Mouse (Mus musculus) small intestine, adult 2 months (tissue): ENCODE results near the gene Megf11. TPM values are rescaled to one million over a fixed set of nuclear protein-coding genes. Genes with fewer than 3 reads are reported as not detected.

ENCODE experiments used
- H3K27ac ChIP-seq: fragments of 200-500 bp; 2 replicates; pipeline ENCODE4 v1.5.1; 2012; ENCODE audit warnings: low read depth, low read length, control low read depth, inconsistent platforms; ENCODE audit not compliant: insufficient read depth
- H3K27me3 ChIP-seq: fragments of 200-500 bp; 2 replicates; pipeline ENCODE4 v1.6.1; 2012; ENCODE audit warnings: mild to moderate bottlenecking, moderate library complexity, low read length, inconsistent platforms; ENCODE audit not compliant: control insufficient read depth, insufficient read depth
- H3K36me3 ChIP-seq: fragments of 200-500 bp; 2 replicates; pipeline ENCODE4 v1.6.1; 2012; ENCODE audit warnings: mild to moderate bottlenecking, low read length, control low read depth, inconsistent platforms; ENCODE audit not compliant: control insufficient read depth, insufficient read depth
- H3K4me1 ChIP-seq: fragments of 200-500 bp; 2 replicates; pipeline ENCODE4 v1.6.1; 2012; ENCODE audit warnings: low read length, inconsistent platforms, mixed read lengths; ENCODE audit not compliant: control insufficient read depth, insufficient read depth, insufficient read length
- H3K4me3 ChIP-seq: fragments of 200-500 bp; 2 replicates; pipeline ENCODE4 v1.5.1; 2012; ENCODE audit warnings: low read depth, mild to moderate bottlenecking, control low read depth, inconsistent platforms, low read length, moderate library complexity
- CTCF ChIP-seq: fragments of 200-500 bp; IDR thresholded peaks from 2 replicates; pipeline ENCODE4 v1.5.1; 2012; ENCODE audit warnings: low read depth, mild to moderate bottlenecking, control low read depth, inconsistent platforms, low read length, moderate library complexity, mixed read lengths; ENCODE audit not compliant: insufficient replicate concordance, insufficient read length; ENCODE audit errors: extremely low read depth
- POLR2A ChIP-seq: fragments of 200-500 bp; IDR thresholded peaks from 2 replicates; pipeline ENCODE4 v1.6.1; 2012; ENCODE audit warnings: low read depth, mild to moderate bottlenecking, control low read depth, inconsistent platforms, low read length, moderate library complexity
- WGBS: fragments of 180-500 bp; shearing (Covaris S2); methylation state at CpG from one replicate; pipeline ENCODE4 v1.1.7; 2018; 5-methylcytosine and 5-hydroxymethylcytosine counted together
- polyA plus RNA-seq: library from polyadenylated mRNA; depleted of rRNA; stranded (reverse); fragments of >200 nt; gene quantifications from 2 replicates; pipeline ENCODE4 v1.2.3, GENCODE M21; 2012

Megf11 gene
- polyA plus RNA-seq, 1 experiment: 0.10 TPM

DNA sequence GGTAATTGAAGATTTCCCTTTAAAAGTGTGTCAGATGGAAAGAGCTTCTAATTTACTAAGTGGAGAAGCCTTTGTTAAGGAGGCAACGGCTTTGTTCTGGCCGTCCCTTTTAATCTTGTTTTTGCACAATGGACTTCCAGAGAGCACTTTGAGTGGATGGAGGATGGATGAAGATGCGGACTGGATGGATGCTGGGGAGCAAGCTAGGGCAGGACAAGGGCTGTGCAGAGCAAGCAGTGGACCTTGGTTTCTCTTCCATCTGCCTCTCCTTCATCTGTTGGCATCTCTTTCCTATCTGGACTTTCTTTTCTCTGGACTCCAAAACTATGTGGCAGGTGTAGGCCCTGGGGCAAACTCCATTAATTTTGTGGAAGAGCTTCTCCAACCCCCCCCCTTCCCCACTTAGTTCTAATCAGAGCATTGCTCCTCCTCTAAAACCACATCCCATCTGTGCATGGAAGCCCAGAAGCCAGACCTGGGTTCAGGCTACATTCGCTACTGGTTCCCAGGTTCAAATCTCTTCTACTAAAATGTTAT lies 135.4 kb downstream of the Megf11 start:
- no peak overlapping the region for H3K27ac ChIP-seq
- no peak overlapping the region for H3K4me3 ChIP-seq
- TF ChIP-seq POLR2A (no peak), CTCF (no peak)
- no peaks in the 10 kb centered on the region for H3K27me3 ChIP-seq
- no peaks in the 10 kb centered on the region for H3K36me3 ChIP-seq
- 44% methylated on average over 4 of the region's 4 CpGs for WGBS
- no peaks in the 10 kb centered on the region for H3K4me1 ChIP-seq

DNA sequence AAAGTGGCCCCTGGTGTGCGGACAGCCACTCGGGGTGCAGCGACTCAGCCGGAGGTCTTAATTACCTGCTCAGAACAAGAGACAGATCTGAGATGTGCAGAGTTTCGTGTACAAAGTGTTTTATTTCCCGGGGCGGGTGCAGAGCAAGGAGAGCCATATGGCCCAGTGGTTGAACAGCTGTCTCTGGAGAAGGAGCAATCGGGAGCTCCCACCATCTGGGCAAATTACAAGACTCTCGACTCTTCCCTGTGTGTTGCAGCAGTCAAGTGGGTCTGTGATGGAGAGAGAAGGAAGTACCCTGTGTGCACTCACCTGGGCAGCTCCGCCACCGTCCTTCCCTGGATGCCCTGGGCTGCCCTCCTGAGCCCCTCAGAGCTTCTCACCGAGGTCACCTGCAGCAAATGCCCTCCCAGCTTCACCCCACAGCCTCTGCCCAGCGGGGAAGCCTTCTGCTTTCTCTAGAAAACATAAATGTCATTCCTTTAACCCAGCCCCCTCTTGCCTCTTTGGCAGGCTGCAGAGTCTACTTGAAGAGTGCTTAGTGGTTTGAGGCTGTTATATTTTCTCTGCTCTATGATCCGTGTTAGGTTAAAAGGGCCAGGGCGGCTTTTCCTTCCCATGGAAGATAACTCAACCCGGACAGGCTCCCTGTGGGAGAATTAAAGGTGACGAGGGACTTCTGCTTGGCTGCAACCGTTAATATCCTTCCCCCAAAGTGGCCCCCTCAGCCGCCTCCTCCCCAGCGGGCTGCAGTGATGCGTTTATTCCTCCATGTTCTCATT lies 138.0 kb downstream of the Megf11 start:
- no peak overlapping the region for H3K27ac ChIP-seq
- H3K4me1 ChIP-seq: no peaks in the 10 kb centered on the region
- no peaks in the 10 kb centered on the region for H3K27me3 ChIP-seq
- 70% methylated on average over 21 of the region's 21 CpGs for WGBS
- TF ChIP-seq POLR2A (no peak), CTCF (no peak)
- no peaks in the 10 kb centered on the region for H3K36me3 ChIP-seq
- no peak overlapping the region for H3K4me3 ChIP-seq

DNA sequence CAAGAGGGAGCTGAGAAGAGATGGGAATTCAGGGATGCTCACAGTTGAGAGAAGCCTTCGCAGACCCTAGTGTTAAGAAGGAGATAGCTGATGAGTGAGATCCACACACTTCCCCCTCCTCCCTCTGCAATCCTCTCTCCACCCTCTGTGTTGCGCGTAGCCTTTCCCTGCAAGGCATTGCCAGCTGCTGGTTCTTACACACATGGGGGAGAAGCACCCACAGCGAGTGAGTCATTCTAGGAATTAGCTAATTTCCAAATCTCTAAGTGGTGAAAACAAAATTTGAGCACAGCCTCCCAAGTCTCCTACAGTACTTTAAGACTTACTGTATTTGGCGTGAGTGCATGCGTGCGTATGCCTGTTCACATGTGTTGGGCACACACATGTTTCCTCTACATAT lies 142.6 kb downstream of the Megf11 start:
- H3K4me1 ChIP-seq: no peaks in the 10 kb centered on the region
- H3K27ac ChIP-seq: no peak overlapping the region
- H3K4me3 ChIP-seq: no peak overlapping the region
- WGBS: 88% methylated on average over 7 of the region's 7 CpGs
- H3K27me3 ChIP-seq: no peaks in the 10 kb centered on the region
- no peak for TF ChIP-seq POLR2A
- no peak for TF ChIP-seq CTCF
- H3K36me3 ChIP-seq: no peaks in the 10 kb centered on the region

DNA sequence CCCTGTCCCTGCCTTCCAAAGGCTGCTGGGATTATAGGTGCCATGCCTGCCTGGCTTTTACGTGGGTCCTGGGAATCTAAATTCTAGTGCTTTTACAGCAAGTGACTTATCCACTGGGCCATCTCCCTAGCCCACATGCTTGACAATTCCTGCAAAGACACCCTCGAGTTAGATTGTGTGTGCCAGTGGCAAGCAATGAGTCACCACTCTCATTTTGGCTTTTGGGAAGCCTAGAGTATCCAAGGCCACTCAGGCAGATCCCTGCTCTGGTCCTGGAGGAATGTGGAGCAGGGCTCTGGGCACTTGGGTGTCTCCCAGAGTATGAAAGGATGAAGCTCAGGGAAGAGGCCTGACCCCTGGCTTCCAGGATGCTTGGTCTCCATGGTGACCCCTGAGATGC lies 143.2 kb downstream of the Megf11 start:
- WGBS: 59% methylated on average over 2 of the region's 2 CpGs
- no peaks in the 10 kb centered on the region for H3K4me1 ChIP-seq
- H3K4me3 ChIP-seq: no peak overlapping the region
- H3K27ac ChIP-seq: no peak overlapping the region
- no peaks in the 10 kb centered on the region for H3K27me3 ChIP-seq
- TF ChIP-seq CTCF (no peak), POLR2A (no peak)
- H3K36me3 ChIP-seq: no peaks in the 10 kb centered on the region

DNA sequence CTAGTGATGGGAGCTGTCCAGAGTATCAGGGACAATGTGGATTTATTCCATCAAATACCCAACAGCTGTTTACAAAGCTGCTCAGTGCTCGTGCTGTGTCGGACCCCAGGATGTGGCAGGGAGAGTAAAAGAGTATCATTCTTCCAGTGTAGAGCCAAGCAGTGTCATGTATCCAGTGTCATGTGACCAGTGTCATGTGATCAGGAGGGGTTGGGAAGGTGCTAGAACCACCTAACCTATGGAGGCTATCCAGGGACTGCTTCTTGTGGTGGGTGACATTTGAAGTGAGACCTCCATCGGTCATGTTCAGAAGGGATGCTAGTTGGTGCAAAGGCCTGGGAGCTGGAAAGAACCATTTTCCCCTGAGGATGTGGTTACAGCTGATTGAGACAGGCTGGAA lies 146.5 kb downstream of the Megf11 start:
- Histone ChIP-seq H3K27ac (no peak overlapping the region), H3K4me3 (no peak overlapping the region), H3K27me3 (no peaks in the 10 kb centered on the region), H3K36me3 (no peaks in the 10 kb centered on the region), H3K4me1 (no peaks in the 10 kb centered on the region)
- TF ChIP-seq CTCF (no peak), POLR2A (no peak)
- WGBS: 91% methylated on average over 3 of the region's 3 CpGs

DNA sequence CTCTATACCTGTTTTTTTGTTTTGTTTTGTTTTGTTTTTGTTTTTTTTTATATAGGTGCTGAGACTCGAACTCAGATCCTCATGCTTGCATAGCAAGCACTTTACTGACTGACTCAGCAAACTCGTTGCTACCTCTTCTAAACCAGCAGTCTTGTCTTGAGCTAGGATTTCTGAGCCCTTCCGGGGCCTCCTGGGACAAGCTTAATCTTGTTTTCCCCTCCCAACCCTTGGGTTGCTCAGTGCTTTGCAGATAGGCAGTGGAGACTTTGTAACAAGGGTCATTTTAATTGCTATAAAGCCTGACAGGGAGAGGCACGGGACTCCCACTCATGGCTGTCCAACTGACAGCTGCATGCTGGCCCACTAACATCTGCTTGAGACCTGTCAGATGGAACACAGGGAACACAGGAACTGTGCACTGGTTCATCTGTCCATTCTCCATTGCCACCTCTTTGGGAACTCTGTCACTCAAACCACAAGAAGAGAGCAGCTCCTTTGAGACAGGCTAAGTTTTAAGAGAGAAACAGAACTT lies 147.4 kb downstream of the Megf11 start:
- 41% methylated on average over 4 of the region's 4 CpGs for WGBS
- no peak overlapping the region for H3K4me3 ChIP-seq
- no peaks in the 10 kb centered on the region for H3K27me3 ChIP-seq
- no peak overlapping the region for H3K27ac ChIP-seq
- H3K36me3 ChIP-seq: no peaks in the 10 kb centered on the region
- no peaks in the 10 kb centered on the region for H3K4me1 ChIP-seq
- TF ChIP-seq POLR2A (no peak), CTCF (no peak)

DNA sequence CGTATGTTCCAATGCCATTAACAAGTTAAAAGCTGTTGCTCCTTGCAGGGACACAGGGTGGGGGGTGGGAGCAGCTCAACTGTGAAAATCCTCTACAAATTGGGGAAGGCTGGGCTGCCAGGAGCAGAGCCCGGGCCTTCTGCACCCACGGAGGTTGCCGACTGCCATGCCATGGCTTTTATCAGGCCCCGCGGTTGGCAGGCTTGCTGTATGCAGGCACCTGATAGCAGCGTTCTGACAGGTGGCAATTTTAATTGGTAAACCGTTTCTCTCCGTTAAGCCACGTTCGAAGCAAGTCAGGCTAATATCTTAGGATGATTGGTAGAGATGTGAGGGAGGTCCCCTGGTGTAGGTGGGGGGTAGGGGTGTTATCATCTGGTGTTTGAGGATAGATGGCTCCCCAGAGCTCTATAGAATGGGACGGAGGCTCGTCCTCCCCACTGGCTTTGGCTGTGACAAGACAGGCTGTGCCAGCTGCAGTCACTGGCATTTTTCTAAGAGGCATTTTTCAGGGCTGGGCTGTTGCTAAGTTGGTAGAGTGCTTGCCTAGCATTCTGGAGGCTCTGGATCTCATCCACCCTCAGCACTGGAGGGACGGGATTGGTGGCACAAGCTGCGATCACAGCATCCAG lies 148.2 kb downstream of the Megf11 start:
- 33% methylated on average over 15 of the region's 15 CpGs for WGBS
- H3K4me3 ChIP-seq: no peak overlapping the region
- no peaks in the 10 kb centered on the region for H3K36me3 ChIP-seq
- H3K27me3 ChIP-seq: no peaks in the 10 kb centered on the region
- H3K4me1 ChIP-seq: no peaks in the 10 kb centered on the region
- H3K27ac ChIP-seq: no peak overlapping the region
- TF ChIP-seq POLR2A (no peak), CTCF (no peak)
